Comparison of ENCODE assay signal across 10 mouse cellular contexts in the genomic region with DNA sequence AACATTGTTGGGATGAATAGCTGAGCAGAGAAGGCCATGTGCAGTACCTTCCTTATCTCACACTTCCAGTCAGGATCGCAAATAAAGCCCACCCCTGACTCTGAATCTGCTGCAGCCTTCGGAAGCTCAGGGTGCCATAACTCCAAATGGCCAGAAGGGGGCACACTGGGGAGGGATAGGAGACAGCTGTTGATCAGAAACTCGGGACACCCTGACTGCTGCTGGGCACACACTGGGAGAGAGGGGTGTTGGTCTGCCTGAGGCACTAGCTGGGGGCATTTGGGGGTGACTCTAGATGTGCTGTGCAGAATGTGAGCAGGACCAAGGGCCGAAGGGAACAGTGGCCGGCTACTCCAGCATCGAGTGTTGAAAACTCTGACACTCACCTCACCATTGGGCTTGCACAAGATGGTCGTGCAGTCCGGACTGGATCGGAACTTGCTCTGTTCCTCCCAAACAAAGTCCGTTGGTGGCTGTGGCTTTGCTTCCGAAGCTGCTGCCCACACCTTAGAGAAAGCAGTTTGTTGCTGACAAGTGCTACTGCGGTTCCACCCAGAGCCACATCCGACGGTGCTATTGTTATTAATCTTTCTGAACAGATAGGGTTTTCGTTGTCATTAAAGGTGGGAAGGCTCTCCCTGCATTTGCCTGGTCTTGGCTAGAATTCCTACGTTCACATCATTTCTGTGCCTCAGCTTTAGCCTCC.
DNase-seq lines count a peak whose midpoint lies in the region; ATAC-seq lines count a peak whose summit lies in the region.
"Had no signal": no experiment of that assay in that cellular context is flagged by ENCODE, and none has a peak within 500 bp of the region (broad histone marks: within the 10 kb centered on the region; RNA-seq: fewer than 3 reads in every experiment).

No protein-coding gene starts in this region.

- H3K9me3 ChIP-seq in embryonic facial prominence, embryonic 14.5 days (ENCODE audit: control insufficient read depth, low read length), result no peaks in the 10 kb centered on the region
- H3K9me3 ChIP-seq: limb, embryonic 13.5 days had no signal

- WGBS in embryonic facial prominence, embryonic 14.5 days, result 67% methylated on average over 16 of the region's 16 CpGs

- peak; percentile 40 for DNase-seq in layer of hippocampus, adult 11-12 months (ENCODE audit: low spot score)
- DNase-seq in layer of hippocampus, adult 9-11 months, result no peak
- peak; percentile 21 to 41 for DNase-seq in CD8-positive naive resting alpha-beta T cell, adult 2 months (ENCODE audit: low read depth in 2 of 2, low spot score in 2 of 2)
- DNase-seq in adrenal gland, postnatal 36 days, result peak; percentile 59 to 72
- peak; percentile 35 for DNase-seq in embryonic facial prominence, embryonic 14.5 days (ENCODE audit: low spot score)
- DNase-seq in kidney, postnatal 10 days, result peak; percentile 76
- peak; percentile 78 for DNase-seq in thymus, postnatal 4 days

- no peaks in the 10 kb centered on the region for H3K36me3 ChIP-seq in embryonic facial prominence, embryonic 14.5 days (ENCODE audit: control insufficient read depth, insufficient read depth, low read length)
- H3K36me3 ChIP-seq: limb, embryonic 13.5 days had no signal

- peak overlapping the region; percentile 28; the same call in 1 of the 2 replicates for H3K27ac ChIP-seq in embryonic facial prominence, embryonic 14.5 days (replicated peaks; ENCODE audit: low read depth, low read length)
- H3K27ac ChIP-seq: limb, embryonic 13.5 days had no signal

- ATAC-seq in embryonic facial prominence, embryonic 14.5 days (ENCODE audit: low read depth), result no peak; the same call in 1 of the 2 replicates
- peak; percentile 69; the same call in 1 of the 2 replicates for ATAC-seq in neutrophil, adult 5-6 weeks (ENCODE audit: extremely low read depth, insufficient number of reproducible peaks, low FRiP score, poor library complexity, severe bottlenecking)

- H3K4me2 ChIP-seq in embryonic facial prominence, embryonic 14.5 days (ENCODE audit: low read depth, low read length), result no peak overlapping the region
- H3K4me2 ChIP-seq: limb, embryonic 13.5 days had no signal

- H3K27me3 ChIP-seq in embryonic facial prominence, embryonic 14.5 days (replicated peaks; ENCODE audit: control insufficient read depth, insufficient read depth, low read length), result no peaks in the 10 kb centered on the region
- H3K27me3 ChIP-seq: limb, embryonic 13.5 days had no signal

- H3K9ac ChIP-seq in embryonic facial prominence, embryonic 14.5 days (ENCODE audit: low read depth, low read length), result no peak overlapping the region
- H3K9ac ChIP-seq: limb, embryonic 13.5 days had no signal

- H3K4me3 ChIP-seq in embryonic facial prominence, embryonic 14.5 days (ENCODE audit: low read depth, low read length), result no peak overlapping the region
- H3K4me3 ChIP-seq: erythroblast, embryonic 14.5 days; limb, embryonic 13.5 days had no signal

- peaks cover 5% of the 10 kb centered on the region; the same call in 1 of the 2 replicates for H3K4me1 ChIP-seq in embryonic facial prominence, embryonic 14.5 days (ENCODE audit: control insufficient read depth, insufficient read depth, low read length)
